Mouse (Mus musculus): Measurements from ENCODE around the gene Cemip.
A peak's percentile ranks its signal among the peaks of the same experiment; 100 is the strongest.
"Not testable (repeated sequence)": the region's sequence is repeated elsewhere in the genome, so short reads cannot be mapped to it uniquely, and the experiment has no call there.

The Cemip gene

DNA sequence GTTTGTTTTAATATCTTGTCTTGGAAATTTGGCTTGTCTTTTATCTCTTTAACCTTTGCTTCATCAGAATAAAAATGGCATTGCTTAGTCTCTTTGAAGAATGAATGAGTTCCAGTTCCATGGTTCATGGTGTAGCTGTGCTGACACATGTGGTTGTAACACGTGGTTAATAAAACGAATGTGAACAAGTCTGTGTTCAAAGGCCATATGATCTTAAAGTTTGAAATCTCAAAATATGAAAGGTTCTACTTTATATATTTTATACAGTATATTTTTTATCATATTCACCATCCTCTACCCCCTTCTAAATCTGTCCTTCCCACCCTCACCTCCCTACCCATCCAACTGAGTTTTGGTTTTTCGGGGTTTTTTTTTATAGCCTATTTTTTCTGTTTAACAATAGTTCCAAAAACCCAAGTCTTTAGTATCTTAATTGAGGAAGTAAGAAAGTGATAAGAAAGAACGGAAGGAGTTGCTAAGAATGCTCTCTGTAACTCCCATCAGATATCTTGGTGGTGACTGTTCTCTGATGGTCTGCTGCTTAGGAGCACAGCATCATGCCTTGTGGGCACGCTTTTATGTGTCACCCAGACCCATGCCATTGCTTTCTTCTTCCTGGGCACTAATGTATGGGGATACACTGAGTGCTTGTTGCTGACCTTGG lies 190.1 kb downstream of the Cemip start:
- no peak for DNase-seq (ENCODE audit: extremely low spot score, low spot score)

DNA sequence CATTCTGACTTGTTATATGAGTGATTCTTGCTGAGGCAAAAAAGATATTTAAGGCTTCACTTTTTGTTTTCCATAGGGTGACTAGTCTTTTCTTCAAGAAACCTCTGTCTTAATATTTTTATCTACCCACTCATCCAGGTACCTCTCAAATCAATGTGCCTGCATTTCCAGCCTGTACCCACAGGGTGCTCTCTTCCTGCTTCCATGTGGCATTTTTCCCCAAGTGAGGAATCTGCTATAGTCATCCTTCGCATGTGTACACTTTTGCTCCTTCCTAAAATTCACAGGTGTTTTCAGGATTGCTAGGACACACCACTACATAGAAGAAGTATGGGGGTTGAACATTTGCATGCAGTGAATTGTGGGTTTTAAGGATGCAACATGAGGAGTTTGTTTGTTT lies 192.0 kb downstream of the Cemip start:
- no peak for DNase-seq (ENCODE audit: extremely low spot score, low spot score)

DNA sequence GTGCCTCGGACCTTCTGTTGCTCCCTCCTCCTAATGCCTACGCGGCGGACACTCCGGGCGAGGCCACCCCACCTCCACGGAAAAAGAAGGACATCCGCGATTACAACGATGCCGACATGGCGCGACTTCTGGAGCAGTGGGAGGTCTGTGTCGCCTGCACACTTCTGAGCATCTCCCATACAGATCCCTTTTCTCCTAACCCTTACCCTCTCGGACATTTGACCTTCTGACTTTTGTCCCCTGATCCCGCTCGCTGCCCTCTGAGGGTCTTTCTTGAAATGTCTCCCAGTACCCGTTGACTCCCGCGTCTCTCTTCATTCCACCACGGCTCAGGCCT lies 194.0 kb downstream of the Cemip start:
- DNase-seq (ENCODE audit: extremely low spot score, low spot score) = no peak

DNA sequence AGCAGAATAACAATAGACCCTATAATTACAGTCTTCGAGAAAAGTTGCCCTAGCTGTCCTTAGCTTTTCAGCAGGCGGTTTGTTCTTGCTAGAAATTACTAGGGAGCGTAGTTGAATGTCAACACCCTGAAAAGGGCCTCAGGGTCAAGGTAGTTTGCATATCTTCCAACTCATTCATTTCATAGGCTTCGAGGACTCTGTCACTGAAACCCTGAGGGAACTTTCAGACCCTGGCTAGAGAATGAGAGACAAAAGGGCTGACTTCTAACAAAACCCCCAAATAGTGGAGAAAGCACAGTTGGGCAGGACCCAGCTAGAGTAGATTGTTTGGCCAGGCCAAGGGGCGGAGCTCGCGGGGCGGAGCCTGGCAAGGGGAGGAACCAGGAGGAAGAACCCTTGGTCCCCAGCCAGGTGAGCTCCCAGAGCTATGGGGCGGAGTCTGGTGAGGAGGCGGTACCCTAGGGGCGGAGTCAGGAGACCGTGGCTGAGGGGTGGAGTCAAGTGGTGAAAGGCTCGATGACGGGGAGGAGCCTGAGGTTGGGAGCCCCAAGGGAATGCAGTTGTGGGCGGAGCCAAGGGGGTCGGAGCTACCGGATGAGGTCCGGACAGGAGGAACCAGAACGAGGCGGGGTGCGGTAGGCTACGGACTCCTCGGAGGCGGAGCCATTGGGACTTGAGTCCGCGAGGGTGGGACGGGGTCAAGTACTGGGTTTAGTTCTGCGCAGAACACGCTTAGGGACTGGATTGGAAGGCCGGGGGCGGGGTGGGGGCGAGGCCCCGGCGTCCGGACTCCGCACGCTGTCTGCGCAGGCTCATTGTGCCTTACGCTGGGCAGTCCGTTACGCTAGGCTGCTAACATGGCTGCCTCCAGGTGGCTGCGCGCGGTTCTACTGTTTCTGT lies 194.6 kb downstream of the Cemip start:
- peak; percentile 98 for DNase-seq (ENCODE audit: extremely low spot score, low spot score)

DNA sequence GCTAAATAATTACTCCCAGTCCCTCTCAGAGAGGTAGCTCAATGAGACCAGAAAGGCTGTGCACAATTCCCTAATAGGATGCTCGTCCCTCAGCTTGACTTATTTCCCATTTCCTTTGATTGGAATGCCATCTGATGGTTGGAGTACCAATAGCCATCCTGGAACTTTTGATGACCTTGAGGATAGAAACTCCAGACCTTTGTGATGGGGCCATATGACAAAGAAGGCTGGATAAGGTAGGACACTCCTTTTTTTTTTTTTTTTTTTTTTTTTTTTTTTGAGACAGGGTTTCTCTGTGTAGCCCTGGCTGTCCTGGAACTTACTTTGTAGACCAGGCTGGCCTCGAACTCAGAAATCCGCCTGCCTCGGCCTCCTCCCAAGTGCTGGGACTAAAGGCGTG lies 196.4 kb downstream of the Cemip start:
- not testable (repeated sequence) for DNase-seq (ENCODE audit: extremely low spot score, low spot score)

DNA sequence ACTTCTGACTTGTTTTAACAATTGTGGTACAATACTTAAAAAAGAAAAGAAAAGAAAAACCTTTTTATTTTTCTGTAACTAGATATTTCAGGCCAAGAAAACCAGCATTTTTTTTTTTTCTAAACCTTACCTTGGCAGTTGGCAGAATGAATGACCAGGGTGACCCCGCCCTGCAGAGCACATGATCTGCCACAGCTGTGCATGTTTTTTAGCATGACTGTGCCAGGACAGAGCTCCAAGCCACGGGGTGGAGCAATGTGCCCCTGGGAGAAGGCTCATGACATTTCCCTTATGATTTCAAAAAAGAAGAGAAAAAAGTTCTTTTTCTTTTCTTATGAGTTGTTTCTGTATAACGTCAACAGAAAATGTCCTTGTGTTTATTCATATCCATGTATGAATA lies 196.9 kb downstream of the Cemip start:
- DNase-seq (ENCODE audit: extremely low spot score, low spot score) = no peak

DNA sequence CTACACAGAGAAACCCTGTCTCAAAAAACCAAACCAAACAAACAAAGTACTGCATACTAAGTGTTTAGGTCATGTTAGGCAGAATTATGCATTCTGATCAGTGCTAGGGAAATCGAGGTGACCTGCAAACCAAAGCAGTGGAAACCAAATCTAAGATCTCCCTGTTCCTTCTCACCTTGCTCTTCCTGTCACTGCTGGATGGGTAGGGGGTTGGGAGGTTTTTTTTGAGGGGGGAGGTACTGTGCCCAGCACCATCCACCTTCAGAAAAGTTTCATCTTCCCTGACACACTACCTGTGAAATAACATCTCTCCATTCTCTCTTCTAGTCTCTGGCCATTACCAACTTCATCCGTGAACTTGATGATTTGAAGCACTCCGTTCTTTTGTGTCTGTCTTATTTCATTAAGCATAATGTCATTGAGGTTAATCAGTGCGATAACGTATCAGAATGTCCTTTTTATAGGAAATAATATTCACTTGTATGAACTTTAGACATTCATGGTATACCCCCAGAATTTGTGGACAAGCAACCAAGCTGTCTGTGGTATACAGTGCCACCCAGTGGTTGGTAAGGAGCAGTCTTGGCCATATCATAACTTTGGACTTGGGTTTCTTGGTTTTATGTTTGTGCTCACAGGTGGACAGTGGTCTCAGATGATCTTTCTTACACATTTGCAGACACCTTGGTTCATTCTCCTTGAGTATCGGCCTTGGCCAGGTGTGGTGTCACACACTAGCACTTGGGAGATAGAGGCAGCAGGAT lies 199.8 kb downstream of the Cemip start:
- no peak for DNase-seq (ENCODE audit: extremely low spot score, low spot score)

DNA sequence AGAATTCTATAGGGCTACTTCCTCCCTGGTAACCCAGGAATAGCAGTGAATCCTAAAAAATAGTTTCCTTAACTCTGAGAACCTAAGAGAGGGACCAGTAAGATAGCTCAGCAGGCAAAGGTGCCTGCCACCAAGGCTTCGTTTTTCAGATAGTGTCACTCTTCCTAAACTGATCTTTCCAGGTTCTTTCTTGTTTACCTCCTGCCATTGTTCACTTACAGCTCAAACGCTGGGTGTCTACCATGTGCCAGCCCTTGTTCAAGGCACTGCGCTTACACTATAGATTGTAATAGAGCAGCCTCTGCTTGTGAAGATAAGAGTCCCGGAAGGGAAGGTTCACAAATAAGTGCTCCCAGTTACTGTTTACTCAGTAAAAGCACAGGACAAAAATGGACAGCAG lies 200.5 kb downstream of the Cemip start:
- DNase-seq (ENCODE audit: extremely low spot score, low spot score) = no peak

DNA sequence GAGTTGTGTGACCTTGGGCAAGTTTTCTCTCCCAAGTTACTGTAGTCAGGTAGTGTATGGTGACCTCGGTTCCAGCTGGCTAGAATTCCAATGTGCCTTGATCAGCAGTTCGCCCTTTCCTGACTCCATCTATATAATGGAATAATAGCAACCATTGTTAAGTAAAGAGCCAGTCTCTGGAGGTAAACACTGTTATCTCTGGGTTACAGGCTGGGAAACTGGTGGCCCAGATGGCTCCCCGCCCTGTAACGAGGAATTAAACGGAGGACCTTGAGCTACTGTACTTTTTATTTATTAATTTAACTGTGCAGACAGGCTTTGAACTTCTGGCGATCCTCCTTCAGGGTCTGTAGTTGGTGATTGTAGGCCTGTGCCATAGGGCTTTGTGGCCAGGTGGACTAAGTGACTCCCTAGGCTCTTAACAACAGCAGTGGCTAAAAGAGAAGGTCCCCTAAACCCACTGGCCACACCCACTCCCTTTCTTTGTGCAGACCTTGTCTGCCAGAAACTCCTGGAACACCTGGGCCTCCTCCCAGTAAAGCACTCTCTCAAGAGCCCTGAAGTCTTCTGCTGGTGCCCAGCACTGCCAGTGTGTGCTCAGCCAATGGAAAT lies 201.3 kb downstream of the Cemip start:
- DNase-seq (ENCODE audit: extremely low spot score, low spot score) = no peak

DNA sequence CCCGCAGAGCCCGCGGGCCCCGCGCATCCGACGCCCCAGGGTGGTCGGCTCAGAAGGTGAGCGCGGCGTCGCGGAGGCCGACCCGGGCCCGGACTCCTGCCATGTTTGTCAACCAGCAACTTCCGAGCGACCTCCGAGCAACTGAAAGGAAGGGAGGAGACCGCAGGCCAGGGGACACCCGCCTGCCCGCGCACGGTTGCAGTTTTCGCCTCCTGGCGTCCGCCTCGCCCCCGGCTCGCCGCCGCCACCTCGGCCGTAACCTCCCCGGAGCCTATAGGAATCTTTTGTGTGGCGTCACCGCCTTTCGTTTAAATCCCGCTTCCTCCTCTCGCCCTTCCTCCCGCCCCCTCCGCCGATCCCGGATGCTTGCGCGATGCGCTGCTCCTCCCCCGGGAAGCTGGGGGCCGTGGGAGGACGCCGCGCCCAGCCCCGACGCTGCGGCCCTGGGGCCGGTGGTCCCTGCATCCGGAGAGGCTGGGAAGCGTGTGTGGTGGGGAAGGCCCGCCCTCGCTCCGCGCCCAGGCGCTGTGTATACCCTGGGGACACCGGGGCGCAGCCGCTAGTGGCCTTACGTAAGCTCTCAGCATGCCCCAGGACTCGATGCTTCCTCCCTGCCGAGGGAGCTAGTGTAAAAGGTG lies 202.2 kb downstream of the Cemip start, which contains the start of the genes Tlnrd1 and Mesd:
Gene Tlnrd1, minus strand, starts transcription at position 285 of the 638 bp plus-strand sequence.
Gene Mesd, plus strand, starts transcription at position 446 of the 638 bp plus-strand sequence.
- DNase-seq (ENCODE audit: extremely low spot score, low spot score) = peak; percentile 90

DNA sequence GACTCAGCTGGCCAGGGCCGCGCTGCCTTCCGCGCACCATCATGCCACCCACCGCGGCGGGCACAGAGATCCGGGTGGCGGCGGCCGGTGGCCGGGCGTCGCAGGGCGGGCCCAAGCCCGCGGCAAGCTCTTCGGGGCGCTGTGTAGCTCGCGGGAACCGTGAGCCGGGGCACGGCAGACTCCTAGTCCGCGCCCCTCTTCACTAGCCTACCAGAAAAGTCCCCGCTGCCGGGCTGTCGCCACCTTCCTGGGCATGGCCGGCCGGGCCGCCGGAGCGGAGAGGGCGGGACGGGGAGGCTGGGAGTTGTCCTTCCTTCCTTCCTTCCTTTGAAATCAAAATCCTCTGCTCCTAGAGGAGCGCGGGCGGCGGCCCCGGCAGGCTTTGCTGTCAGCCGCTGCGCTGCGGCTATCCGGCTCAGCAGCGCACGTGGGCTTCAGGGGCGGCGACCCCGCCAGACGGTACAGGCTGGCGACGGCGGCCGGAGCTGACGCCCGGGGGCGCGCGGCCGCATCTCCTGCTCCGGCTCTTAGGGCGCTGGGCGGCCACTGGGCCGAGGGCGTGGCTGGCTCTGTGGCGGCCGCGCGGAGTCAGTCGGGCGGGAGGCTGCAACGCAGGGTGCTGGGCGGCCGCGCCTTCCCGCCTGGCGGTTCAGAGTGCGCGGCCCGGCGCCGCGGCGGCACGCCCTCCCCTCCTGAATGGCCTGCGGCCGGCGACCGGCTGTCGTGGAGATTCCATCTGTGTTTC lies 202.9 kb downstream of the Cemip start:
- peak; percentile 73 for DNase-seq (ENCODE audit: extremely low spot score, low spot score)

All from neural tube, embryonic 10.5 days (tissue).